Mouse (Mus musculus) ES-Bruce4 (cell line): ENCODE data around the gene Kcnn3. TPM values are rescaled to one million over a fixed set of nuclear protein-coding genes. Genes with fewer than 3 reads are reported as not detected.

Source experiments
- H3K27ac ChIP-seq: 2 replicates; pipeline ENCODE4 v1.5.1; 2012; ENCODE audit warnings: low read length, inconsistent platforms; ENCODE audit not compliant: insufficient read depth
- H3K27me3 ChIP-seq: 2 replicates; pipeline ENCODE4 v1.6.1; 2012; ENCODE audit warnings: mild to moderate bottlenecking, low read length, inconsistent platforms; ENCODE audit not compliant: control insufficient read depth, poor library complexity, insufficient read depth, severe bottlenecking
- H3K36me3 ChIP-seq: 2 replicates; pipeline ENCODE4 v1.6.1; 2012; ENCODE audit warnings: inconsistent platforms, mild to moderate bottlenecking, low read length, moderate library complexity; ENCODE audit not compliant: control insufficient read depth, poor library complexity, insufficient read depth, severe bottlenecking
- H3K4me1 ChIP-seq: one replicate; pipeline ENCODE4 v1.8.1; 2011; ENCODE audit warnings: low read length; ENCODE audit not compliant: control insufficient read depth, insufficient read depth
- H3K4me3 ChIP-seq: 2 replicates; pipeline ENCODE4 v1.5.1; 2011; ENCODE audit warnings: low read depth, mild to moderate bottlenecking, low read length
- H3K9ac ChIP-seq: 2 replicates; pipeline ENCODE4 v1.6.1; 2012; ENCODE audit warnings: low read depth, mild to moderate bottlenecking, inconsistent platforms; ENCODE audit not compliant: poor library complexity, severe bottlenecking
- H3K9me3 ChIP-seq: replicated peaks from 2 replicates; pipeline ENCODE4 v1.6.1; 2012; ENCODE audit warnings: mild to moderate bottlenecking, low read length, inconsistent platforms; ENCODE audit not compliant: control insufficient read depth, poor library complexity, insufficient read depth, severe bottlenecking
- CTCF ChIP-seq: IDR thresholded peaks from one replicate; pipeline ENCODE4 v1.8.1; 2011; ENCODE audit warnings: low read depth, low read length
- EP300 ChIP-seq: IDR thresholded peaks from 2 replicates; pipeline ENCODE4 v1.6.1; 2011; ENCODE audit warnings: low read depth, low read length; ENCODE audit not compliant: insufficient read depth
- POLR2A ChIP-seq: IDR thresholded peaks from one replicate; pipeline ENCODE4 v1.8.1; 2011; ENCODE audit warnings: low read length; ENCODE audit not compliant: insufficient read depth
- polyA plus RNA-seq: library from polyadenylated mRNA; stranded (reverse); fragments of >200 nt; gene quantifications from 2 replicates; pipeline ENCODE4 v1.2.4, GENCODE M21; 2011; ENCODE audit warnings: low read depth; ENCODE audit not compliant: missing spikeins, insufficient read depth, insufficient read length

The Kcnn3 gene
- polyA plus RNA-seq, 1 experiment, result 0.93 TPM

GRCm38 (mm10) chr3:89584254-89584653, 64.3 kb downstream of the Kcnn3 start:
- TF ChIP-seq CTCF, result no peak
- no peak for TF ChIP-seq POLR2A
- no peak for TF ChIP-seq EP300
- Histone ChIP-seq H3K4me1 (no peaks in the 10 kb centered on the region), H3K36me3 (no peaks in the 10 kb centered on the region), H3K27me3 (no peaks in the 10 kb centered on the region), H3K9me3 (no peaks in the 10 kb centered on the region), H3K4me3 (no peak overlapping the region), H3K27ac (no peak overlapping the region), H3K9ac (no peak overlapping the region)

GRCm38 (mm10) chr3:89588436-89588835, 68.5 kb downstream of the Kcnn3 start:
- Histone ChIP-seq H3K27ac (no peak overlapping the region), H3K9ac (no peak overlapping the region), H3K36me3 (no peaks in the 10 kb centered on the region), H3K4me3 (no peak overlapping the region), H3K9me3 (no peaks in the 10 kb centered on the region), H3K27me3 (no peaks in the 10 kb centered on the region), H3K4me1 (no peaks in the 10 kb centered on the region)
- TF ChIP-seq EP300 (no peak), POLR2A (no peak), CTCF (no peak)

- H3K9ac ChIP-seq, result no peak overlapping the region
- H3K4me3 ChIP-seq, result no peak overlapping the region
- no peaks in the 10 kb centered on the region for H3K27me3 ChIP-seq
- TF ChIP-seq POLR2A (no peak), EP300 (no peak), CTCF (no peak)
- no peaks in the 10 kb centered on the region for H3K4me1 ChIP-seq
- H3K9me3 ChIP-seq, result no peaks in the 10 kb centered on the region
- no peaks in the 10 kb centered on the region for H3K36me3 ChIP-seq
- no peak overlapping the region for H3K27ac ChIP-seq
These were observed 69.4 kb downstream of the Kcnn3 start for GRCm38 (mm10) chr3:89589321-89589720.

- Histone ChIP-seq H3K4me1 (no peaks in the 10 kb centered on the region), H3K9ac (no peak overlapping the region), H3K9me3 (no peaks in the 10 kb centered on the region), H3K27ac (no peak overlapping the region), H3K36me3 (no peaks in the 10 kb centered on the region), H3K4me3 (no peak overlapping the region), H3K27me3 (no peaks in the 10 kb centered on the region)
- no peak for TF ChIP-seq CTCF
- no peak for TF ChIP-seq POLR2A
- TF ChIP-seq EP300, result no peak
These were observed 70.4 kb downstream of the Kcnn3 start for GRCm38 (mm10) chr3:89590386-89590785.

GRCm38 (mm10) chr3:89591461-89591860, 71.5 kb downstream of the Kcnn3 start:
- Histone ChIP-seq H3K27me3 (no peaks in the 10 kb centered on the region), H3K9me3 (no peaks in the 10 kb centered on the region), H3K4me1 (no peaks in the 10 kb centered on the region), H3K9ac (no peak overlapping the region), H3K4me3 (no peak overlapping the region), H3K27ac (no peak overlapping the region), H3K36me3 (no peaks in the 10 kb centered on the region)
- no peak for TF ChIP-seq POLR2A
- no peak for TF ChIP-seq CTCF
- TF ChIP-seq EP300, result no peak

GRCm38 (mm10) chr3:89592809-89593208, 72.8 kb downstream of the Kcnn3 start:
- H3K4me3 ChIP-seq, result no peak overlapping the region
- no peaks in the 10 kb centered on the region for H3K27me3 ChIP-seq
- TF ChIP-seq CTCF (no peak), POLR2A (no peak), EP300 (no peak)
- H3K36me3 ChIP-seq, result no peaks in the 10 kb centered on the region
- H3K9ac ChIP-seq, result no peak overlapping the region
- no peak overlapping the region for H3K27ac ChIP-seq
- H3K9me3 ChIP-seq, result no peaks in the 10 kb centered on the region
- no peaks in the 10 kb centered on the region for H3K4me1 ChIP-seq
